Mouse (Mus musculus): ENCODE data around the gene Nrxn2. TPM values are rescaled to one million over a fixed set of nuclear protein-coding genes. Genes with fewer than 3 reads are reported as not detected.

Nrxn2 gene
- polyA plus RNA-seq, 1 experiment from 2014 or later, result 5.0 TPM

- DNase-seq (ENCODE audit: low spot score), result peak; percentile 92
- ATAC-seq (replicated peaks; ENCODE audit: insufficient number of reproducible peaks, low FRiP score, low TSS enrichment, low read depth), result peak; percentile 31; the same call in 1 of the 2 replicates
- H3K9me3 ChIP-seq (replicated peaks; ENCODE audit: control insufficient read depth, low read length), result no peaks in the 10 kb centered on the region
- WGBS, result 4% methylated on average over 20 of the region's 20 CpGs
- H3K4me1 ChIP-seq (ENCODE audit: control insufficient read depth, insufficient read depth, low read length), result peaks cover 5% of the 10 kb centered on the region
- peaks cover 53% of the 10 kb centered on the region for H3K27me3 ChIP-seq (ENCODE audit: control insufficient read depth, insufficient read depth, low read length)
- H3K4me3 ChIP-seq (ENCODE audit: low read depth, low read length), result peak overlapping the region; percentile 33
- peak overlapping the region; percentile 32 for H3K9ac ChIP-seq (replicated peaks; ENCODE audit: low read length)
- H3K27ac ChIP-seq (replicated peaks; ENCODE audit: low read depth, low read length), result no peak overlapping the region
- H3K4me2 ChIP-seq (ENCODE audit: low read depth, low read length), result peak overlapping the region; percentile 72
- H3K36me3 ChIP-seq (replicated peaks; ENCODE audit: control insufficient read depth, insufficient read depth, low read depth, low read length), result no peaks in the 10 kb centered on the region
Observed at GRCm38 (mm10) chr19:6502543-6503319, 84.2 kb downstream of the Nrxn2 start.

DNA sequence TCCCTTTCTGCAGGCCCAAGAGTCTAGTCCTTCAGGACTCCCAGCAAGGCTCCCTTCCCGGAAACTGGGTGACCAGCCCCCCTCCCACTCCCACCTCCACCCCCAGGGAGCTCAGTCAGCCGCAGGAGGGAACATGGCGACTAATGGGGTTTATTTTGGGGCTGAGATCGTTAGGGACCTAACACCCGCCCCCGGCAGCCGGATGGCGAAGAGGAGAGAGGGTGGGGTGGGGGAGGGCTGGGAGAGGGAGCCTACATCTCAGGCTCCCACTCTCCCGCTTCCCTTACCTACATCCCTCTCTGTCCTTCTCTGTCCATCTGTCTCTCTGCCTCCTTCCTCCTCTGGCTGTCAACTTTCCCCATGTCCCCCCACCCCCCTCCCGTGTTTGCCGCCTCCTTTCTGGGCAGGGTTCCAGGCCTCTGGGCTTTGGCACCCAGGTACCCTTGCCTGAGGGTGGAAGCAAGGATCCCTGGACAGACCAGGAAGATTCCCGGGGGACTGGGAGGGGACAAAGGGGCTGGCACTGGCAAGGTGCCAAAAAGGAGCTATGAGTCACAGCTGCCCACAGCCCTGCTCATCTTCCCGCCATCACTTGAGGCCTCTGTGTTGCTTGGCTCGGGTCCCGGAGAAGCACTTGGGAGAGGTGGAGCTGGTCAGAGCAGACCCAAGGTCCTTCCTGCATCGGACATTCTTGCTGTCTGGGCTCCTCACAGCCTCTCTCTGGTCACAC, 85.6 kb downstream of the Nrxn2 start:
- no peaks in the 10 kb centered on the region for H3K9me3 ChIP-seq (replicated peaks; ENCODE audit: control insufficient read depth, low read length)
- H3K27ac ChIP-seq (replicated peaks; ENCODE audit: low read depth, low read length), result no peak overlapping the region
- 54% methylated on average over 16 of the region's 16 CpGs for WGBS
- no peak overlapping the region for H3K4me3 ChIP-seq (ENCODE audit: low read depth, low read length)
- peaks cover 39% of the 10 kb centered on the region for H3K27me3 ChIP-seq (ENCODE audit: control insufficient read depth, insufficient read depth, low read length)
- no peak overlapping the region for H3K4me2 ChIP-seq (ENCODE audit: low read depth, low read length)
- no peak for ATAC-seq (replicated peaks; ENCODE audit: insufficient number of reproducible peaks, low FRiP score, low TSS enrichment, low read depth)
- H3K4me1 ChIP-seq (ENCODE audit: control insufficient read depth, insufficient read depth, low read length), result no peaks in the 10 kb centered on the region; the same call in none of the 2 replicates
- DNase-seq (ENCODE audit: low spot score), result no peak
- H3K36me3 ChIP-seq (replicated peaks; ENCODE audit: control insufficient read depth, insufficient read depth, low read depth, low read length), result no peaks in the 10 kb centered on the region
- H3K9ac ChIP-seq (replicated peaks; ENCODE audit: low read length), result no peak overlapping the region

DNA sequence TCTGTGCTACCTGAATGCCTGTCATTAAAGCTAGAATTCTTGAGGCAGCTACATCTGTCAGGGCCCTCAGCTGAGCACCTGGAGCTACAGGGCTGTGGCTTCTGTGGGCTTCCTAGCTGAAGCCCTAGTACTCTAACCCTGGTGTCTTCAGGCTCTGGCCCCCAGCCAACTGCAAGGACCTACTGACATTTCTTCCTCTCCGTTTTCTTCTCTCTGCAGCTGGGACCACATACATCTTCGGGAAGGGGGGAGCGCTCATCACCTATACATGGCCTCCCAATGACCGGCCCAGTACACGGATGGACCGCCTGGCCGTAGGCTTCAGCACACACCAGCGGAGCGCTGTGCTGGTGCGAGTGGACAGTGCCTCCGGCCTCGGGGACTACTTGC, 86.1 kb downstream of the Nrxn2 start:
- DNase-seq (ENCODE audit: low spot score), result no peak
- Histone ChIP-seq H3K36me3 (replicated peaks; ENCODE audit: control insufficient read depth, insufficient read depth, low read depth, low read length) (no peaks in the 10 kb centered on the region), H3K4me3 (ENCODE audit: low read depth, low read length) (no peak overlapping the region), H3K27me3 (ENCODE audit: control insufficient read depth, insufficient read depth, low read length) (peaks cover 34% of the 10 kb centered on the region), H3K9me3 (replicated peaks; ENCODE audit: control insufficient read depth, low read length) (no peaks in the 10 kb centered on the region), H3K4me2 (ENCODE audit: low read depth, low read length) (no peak overlapping the region), H3K27ac (replicated peaks; ENCODE audit: low read depth, low read length) (no peak overlapping the region), H3K4me1 (ENCODE audit: control insufficient read depth, insufficient read depth, low read length) (no peaks in the 10 kb centered on the region; the same call in none of the 2 replicates), H3K9ac (replicated peaks; ENCODE audit: low read length) (no peak overlapping the region)
- 84% methylated on average over 12 of the region's 12 CpGs for WGBS
- ATAC-seq (replicated peaks; ENCODE audit: insufficient number of reproducible peaks, low FRiP score, low TSS enrichment, low read depth), result no peak

DNA sequence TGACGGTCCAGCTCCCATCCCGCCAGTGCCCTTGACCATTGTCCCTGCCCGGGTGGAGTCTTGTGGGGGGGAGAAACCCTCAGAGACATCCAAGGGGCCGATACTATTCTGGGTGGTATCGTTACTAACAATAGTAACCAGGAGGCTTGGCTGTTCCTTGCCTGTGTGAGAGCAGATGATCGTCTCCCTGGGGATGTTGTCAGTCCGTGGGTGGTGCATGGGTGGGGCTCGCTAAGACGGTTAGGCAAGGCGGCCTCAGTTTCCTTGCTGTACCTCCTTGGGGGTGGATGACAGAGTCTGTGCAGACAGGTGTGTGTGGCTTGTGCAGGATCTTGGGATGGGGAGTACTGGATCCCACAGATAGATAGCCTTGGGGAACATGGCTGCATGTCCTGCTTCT, 88.9 kb downstream of the Nrxn2 start:
- Histone ChIP-seq H3K27me3 (ENCODE audit: control insufficient read depth, insufficient read depth, low read length) (peaks cover 10% of the 10 kb centered on the region), H3K4me2 (ENCODE audit: low read depth, low read length) (no peak overlapping the region), H3K4me3 (ENCODE audit: low read depth, low read length) (no peak overlapping the region), H3K36me3 (replicated peaks; ENCODE audit: control insufficient read depth, insufficient read depth, low read depth, low read length) (no peaks in the 10 kb centered on the region), H3K4me1 (ENCODE audit: control insufficient read depth, insufficient read depth, low read length) (no peaks in the 10 kb centered on the region), H3K27ac (replicated peaks; ENCODE audit: low read depth, low read length) (no peak overlapping the region), H3K9ac (replicated peaks; ENCODE audit: low read length) (no peak overlapping the region), H3K9me3 (replicated peaks; ENCODE audit: control insufficient read depth, low read length) (no peaks in the 10 kb centered on the region)
- WGBS, result 55% methylated on average over 10 of the region's 10 CpGs
- ATAC-seq (replicated peaks; ENCODE audit: insufficient number of reproducible peaks, low FRiP score, low TSS enrichment, low read depth), result no peak
- no peak for DNase-seq (ENCODE audit: low spot score)

DNA sequence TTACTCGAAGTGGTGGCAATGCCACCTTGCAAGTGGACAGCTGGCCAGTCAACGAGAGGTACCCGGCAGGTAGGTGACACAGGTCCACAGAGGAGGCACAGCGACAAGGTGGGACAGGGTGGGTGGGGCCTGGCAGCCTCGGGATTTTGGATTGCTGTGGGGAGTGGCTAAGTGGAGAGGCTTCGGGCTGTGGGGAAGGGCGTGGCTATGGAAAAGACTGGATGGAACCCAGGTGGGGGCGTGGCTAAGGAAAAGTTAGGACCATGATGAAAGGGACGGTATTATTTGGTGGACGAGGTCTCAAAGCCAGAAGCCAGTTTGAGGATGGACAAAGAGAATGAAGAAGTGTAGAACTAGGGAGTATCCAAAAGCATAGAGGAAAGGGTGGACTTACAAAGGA, 91.3 kb downstream of the Nrxn2 start:
- no peak for ATAC-seq (replicated peaks; ENCODE audit: insufficient number of reproducible peaks, low FRiP score, low TSS enrichment, low read depth)
- WGBS, result 76% methylated on average over 10 of the region's 10 CpGs
- Histone ChIP-seq H3K27me3 (ENCODE audit: control insufficient read depth, insufficient read depth, low read length) (no peaks in the 10 kb centered on the region), H3K36me3 (replicated peaks; ENCODE audit: control insufficient read depth, insufficient read depth, low read depth, low read length) (no peaks in the 10 kb centered on the region), H3K9me3 (replicated peaks; ENCODE audit: control insufficient read depth, low read length) (no peaks in the 10 kb centered on the region), H3K27ac (replicated peaks; ENCODE audit: low read depth, low read length) (no peak overlapping the region), H3K9ac (replicated peaks; ENCODE audit: low read length) (no peak overlapping the region), H3K4me1 (ENCODE audit: control insufficient read depth, insufficient read depth, low read length) (peaks cover 4% of the 10 kb centered on the region; the same call in 1 of the 2 replicates), H3K4me3 (ENCODE audit: low read depth, low read length) (no peak overlapping the region), H3K4me2 (ENCODE audit: low read depth, low read length) (no peak overlapping the region)
- no peak for DNase-seq (ENCODE audit: low spot score)

GRCm38 (mm10) chr19:6510546-6510945, 92.0 kb downstream of the Nrxn2 start:
- Histone ChIP-seq H3K36me3 (replicated peaks; ENCODE audit: control insufficient read depth, insufficient read depth, low read depth, low read length) (no peaks in the 10 kb centered on the region), H3K4me2 (ENCODE audit: low read depth, low read length) (no peak overlapping the region), H3K27ac (replicated peaks; ENCODE audit: low read depth, low read length) (no peak overlapping the region), H3K27me3 (ENCODE audit: control insufficient read depth, insufficient read depth, low read length) (no peaks in the 10 kb centered on the region), H3K4me1 (ENCODE audit: control insufficient read depth, insufficient read depth, low read length) (peaks cover 4% of the 10 kb centered on the region; the same call in 1 of the 2 replicates), H3K9ac (replicated peaks; ENCODE audit: low read length) (no peak overlapping the region), H3K4me3 (ENCODE audit: low read depth, low read length) (no peak overlapping the region), H3K9me3 (replicated peaks; ENCODE audit: control insufficient read depth, low read length) (no peaks in the 10 kb centered on the region)
- DNase-seq (ENCODE audit: low spot score), result no peak
- ATAC-seq (replicated peaks; ENCODE audit: insufficient number of reproducible peaks, low FRiP score, low TSS enrichment, low read depth), result no peak
- 77% methylated on average over 2 of the region's 2 CpGs for WGBS

GRCm38 (mm10) chr19:6513389-6514139, 95.0 kb downstream of the Nrxn2 start:
- 3% methylated on average over 15 of the region's 15 CpGs for WGBS
- DNase-seq (ENCODE audit: low spot score) (no peak), ATAC-seq (replicated peaks; ENCODE audit: insufficient number of reproducible peaks, low FRiP score, low TSS enrichment, low read depth) (no peak)
- H3K4me2 ChIP-seq (ENCODE audit: low read depth, low read length), result no peak overlapping the region
- no peaks in the 10 kb centered on the region for H3K36me3 ChIP-seq (replicated peaks; ENCODE audit: control insufficient read depth, insufficient read depth, low read depth, low read length)
- no peak overlapping the region for H3K27ac ChIP-seq (replicated peaks; ENCODE audit: low read depth, low read length)
- H3K4me1 ChIP-seq (ENCODE audit: control insufficient read depth, insufficient read depth, low read length), result peaks cover 6% of the 10 kb centered on the region; the same call in 1 of the 2 replicates
- no peak overlapping the region for H3K9ac ChIP-seq (replicated peaks; ENCODE audit: low read length)
- H3K9me3 ChIP-seq (replicated peaks; ENCODE audit: control insufficient read depth, low read length), result no peaks in the 10 kb centered on the region
- no peaks in the 10 kb centered on the region for H3K27me3 ChIP-seq (ENCODE audit: control insufficient read depth, insufficient read depth, low read length)
- H3K4me3 ChIP-seq (ENCODE audit: low read depth, low read length), result no peak overlapping the region

Measured in embryonic facial prominence, embryonic 11.5 days (tissue).